Mouse (Mus musculus) cerebellum, adult 8-10 months (tissue): Measurements from ENCODE around the gene Evl.
A peak's percentile ranks its signal among the peaks of the same experiment; 100 is the strongest.

Source experiments
- DNase-seq: peaks from one replicate; pipeline ENCODE4 v3.0.0; 2022

Gene Evl

GRCm38 (mm10) chr12:108591586-108591985 is 37.1 kb downstream of the Evl start:
- no peak for DNase-seq

- no peak for DNase-seq
Measured at GRCm38 (mm10) chr12:108592866-108593265, 38.3 kb downstream of the Evl start.

- DNase-seq, result no peak
Measured at GRCm38 (mm10) chr12:108600864-108601263, 46.3 kb downstream of the Evl start.

- no peak for DNase-seq
Measured at GRCm38 (mm10) chr12:108601326-108601725, 46.8 kb downstream of the Evl start.

- DNase-seq, result no peak
Measured at GRCm38 (mm10) chr12:108604546-108604945, 50.0 kb downstream of the Evl start.

GRCm38 (mm10) chr12:108605521-108606281 is 51.2 kb downstream of the Evl start:
- no peak for DNase-seq

GRCm38 (mm10) chr12:108606321-108606720 is 51.8 kb downstream of the Evl start:
- DNase-seq, result no peak

GRCm38 (mm10) chr12:108609446-108609845 is 54.9 kb downstream of the Evl start:
- DNase-seq, result no peak

GRCm38 (mm10) chr12:108610255-108610654 is 55.7 kb downstream of the Evl start:
- DNase-seq, result no peak

- DNase-seq, result peak; percentile 39
Measured at GRCm38 (mm10) chr12:108613081-108613480, 58.6 kb downstream of the Evl start.

- no peak for DNase-seq
Measured at GRCm38 (mm10) chr12:108617511-108617910, 63.0 kb downstream of the Evl start.

- DNase-seq, result no peak
Measured at GRCm38 (mm10) chr12:108619853-108620416, 65.4 kb downstream of the Evl start.

- no peak for DNase-seq
Measured at GRCm38 (mm10) chr12:108622406-108622805, 67.9 kb downstream of the Evl start.

- no peak for DNase-seq
Measured at GRCm38 (mm10) chr12:108629556-108629955, 75.0 kb downstream of the Evl start.

GRCm38 (mm10) chr12:108630741-108631688 is 76.5 kb downstream of the Evl start:
- DNase-seq, result no peak

- DNase-seq, result no peak
Measured at GRCm38 (mm10) chr12:108632501-108632900, 78.0 kb downstream of the Evl start.

- no peak for DNase-seq
Measured at GRCm38 (mm10) chr12:108634031-108634430, 79.5 kb downstream of the Evl start.

GRCm38 (mm10) chr12:108635501-108635900 is 81.0 kb downstream of the Evl start:
- DNase-seq, result no peak

- DNase-seq, result no peak
Measured at GRCm38 (mm10) chr12:108637440-108637839, 82.9 kb downstream of the Evl start.

GRCm38 (mm10) chr12:108639126-108639525 is 84.6 kb downstream of the Evl start:
- DNase-seq, result no peak

GRCm38 (mm10) chr12:108642019-108642418 is 87.5 kb downstream of the Evl start:
- DNase-seq, result no peak

- no peak for DNase-seq
Measured at GRCm38 (mm10) chr12:108646234-108646633, 91.7 kb downstream of the Evl start.

GRCm38 (mm10) chr12:108647784-108648183 is 93.3 kb downstream of the Evl start:
- DNase-seq, result no peak
